Mouse (Mus musculus): ENCODE measurements at regions not wholly inside any gene's neighbourhood (a gene's known extent, or its start where the extent isn't known, plus 50 kb on each side); places are given as distances from the start of the nearest gene placed in this dataset.

DNA sequence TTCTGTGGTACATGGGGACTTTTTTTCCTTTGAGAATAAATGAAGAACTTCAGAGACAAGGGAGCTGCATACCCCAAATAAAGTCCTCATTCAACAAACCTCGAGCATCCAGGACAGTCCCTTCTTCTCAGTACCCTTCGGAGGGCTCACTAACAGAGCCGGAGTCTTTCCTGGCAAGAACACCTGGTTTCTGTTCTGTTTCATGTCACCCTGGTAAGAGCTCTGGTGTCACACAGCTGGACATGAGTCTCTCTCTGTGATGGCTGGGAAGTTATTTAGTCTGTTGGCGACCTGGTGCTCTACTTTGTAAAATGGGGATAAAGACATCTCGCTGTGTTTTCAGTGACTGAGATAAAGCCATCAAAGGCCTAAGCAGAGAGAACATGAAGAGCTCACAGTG lies 154.3 kb upstream of the Fndc3a start:
- TF ChIP-seq CTCF (conservative IDR thresholded peaks at IDR 0.05; ENCODE audit: low read length) (no peak), POU5F1 (IDR thresholded peaks at IDR 0.05; ENCODE audit: borderline replicate concordance, low read length) (no peak)

All from E14TG2a.4 (cell line).